Mouse (Mus musculus): ENCODE measurements around the gene Cln3.
A peak's percentile ranks its signal among the peaks of the same experiment; 100 is the strongest.

GRCm38 (mm10) chr7:126587779-126588178, 2.2 kb upstream of the Cln3 start:
- TF ChIP-seq CTCF (IDR thresholded peaks at IDR 0.05; ENCODE audit: low read depth): peak; percentile 61
- TF ChIP-seq EP300 (IDR thresholded peaks at IDR 0.05; ENCODE audit: low read depth): no peak
